Mouse (Mus musculus): Measurements from ENCODE around the gene Tyw1. TPM values are rescaled to one million over a fixed set of nuclear protein-coding genes. Genes with fewer than 3 reads are reported as not detected.

Gene Tyw1
- polyA plus RNA-seq (2015; fragmentation: Nextera tagmentation; extraction: Ambion mirVana): 26.6 and 27.1 TPM in 2 replicates

DNA sequence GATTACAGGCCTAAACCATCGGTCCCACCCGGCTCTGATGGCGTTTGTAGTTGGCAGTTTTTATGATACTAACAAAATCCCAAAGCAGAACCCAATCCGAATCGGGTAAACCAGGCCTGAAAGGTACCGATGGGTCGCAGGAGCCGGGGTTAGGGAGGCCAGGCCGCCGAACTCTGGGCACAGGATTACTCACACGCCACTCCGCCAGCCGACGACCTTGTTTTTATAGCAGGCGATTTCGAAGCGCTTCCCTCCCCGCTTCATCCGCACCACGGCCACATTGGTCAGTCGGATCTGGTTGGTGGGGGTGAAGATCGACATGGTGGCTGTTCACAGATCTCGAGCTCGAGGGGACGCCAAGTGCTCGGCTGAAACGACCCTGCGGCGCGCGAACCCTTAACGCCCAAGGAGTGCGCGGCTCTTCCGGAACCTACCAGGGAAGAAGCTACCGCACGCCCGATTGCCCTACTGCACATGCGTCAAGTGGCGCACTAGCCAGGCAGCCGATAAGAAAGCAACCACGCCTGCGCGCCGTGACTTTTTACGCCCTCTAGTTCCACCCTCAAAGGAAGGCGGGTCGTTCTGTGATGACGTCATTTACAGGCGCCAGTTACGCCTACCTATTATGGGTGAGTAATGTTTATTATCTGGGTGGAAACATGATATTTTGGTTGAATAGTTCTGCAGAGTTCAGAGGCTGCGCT is at the start of gene Tyw1, which contains the start of gene Sbds:
Tyw1 (plus strand) TSS at position 603 of the 704 bp plus-strand sequence.
Sbds (minus strand) TSS at position 514 of the 704 bp plus-strand sequence.
- Histone ChIP-seq H3K27ac (peak within 1 kb of the TSS; percentile 86), H3K27me3 (no peaks in the 10 kb centered on the region), H3K4me2 (peak within 1 kb of the TSS; percentile 79), H3K9me3 (no peaks in the 10 kb centered on the region), H3K4me1 (peaks cover 23% of the 10 kb centered on the region), H3K4me3 (peak within 1 kb of the TSS; percentile 74), H3K9ac (peak within 1 kb of the TSS; percentile 89), H3K36me3 (peaks cover 32% of the 10 kb centered on the region)
- peak; percentile 83 for ATAC-seq (ENCODE audit: insufficient number of reproducible peaks, insufficient read depth, low FRiP score, low TSS enrichment, low read depth)
- under 1% methylated on average over 52 of the region's 52 CpGs for WGBS

DNA sequence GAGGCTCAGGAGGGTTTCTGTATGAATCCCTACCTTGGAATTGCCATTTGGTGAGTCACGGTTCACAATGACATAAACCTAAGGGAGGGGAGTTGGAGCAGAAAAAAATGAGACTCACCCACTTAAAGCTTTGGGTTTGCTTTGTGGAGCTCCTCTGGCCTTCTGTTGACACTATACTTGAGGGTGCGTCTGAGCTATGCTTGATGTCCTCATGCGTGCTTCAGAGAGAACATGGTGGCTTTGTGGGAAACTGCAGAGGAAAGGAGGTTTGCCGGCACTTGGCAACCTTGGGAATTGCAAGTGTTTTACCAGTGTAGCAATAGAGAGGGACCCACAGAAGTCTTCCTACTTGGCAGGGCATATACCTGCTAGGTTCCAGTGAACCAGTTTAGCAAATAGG is 48.1 kb upstream of the Tyw1 start:
- ATAC-seq (ENCODE audit: insufficient number of reproducible peaks, insufficient read depth, low FRiP score, low TSS enrichment, low read depth): no peak
- Histone ChIP-seq H3K4me3 (no peak overlapping the region), H3K27me3 (no peaks in the 10 kb centered on the region), H3K36me3 (peaks cover 65% of the 10 kb centered on the region), H3K4me2 (no peak overlapping the region), H3K27ac (no peak overlapping the region), H3K9ac (no peak overlapping the region), H3K4me1 (no peaks in the 10 kb centered on the region), H3K9me3 (no peaks in the 10 kb centered on the region)
- 95% methylated on average over 4 of the region's 4 CpGs for WGBS

DNA sequence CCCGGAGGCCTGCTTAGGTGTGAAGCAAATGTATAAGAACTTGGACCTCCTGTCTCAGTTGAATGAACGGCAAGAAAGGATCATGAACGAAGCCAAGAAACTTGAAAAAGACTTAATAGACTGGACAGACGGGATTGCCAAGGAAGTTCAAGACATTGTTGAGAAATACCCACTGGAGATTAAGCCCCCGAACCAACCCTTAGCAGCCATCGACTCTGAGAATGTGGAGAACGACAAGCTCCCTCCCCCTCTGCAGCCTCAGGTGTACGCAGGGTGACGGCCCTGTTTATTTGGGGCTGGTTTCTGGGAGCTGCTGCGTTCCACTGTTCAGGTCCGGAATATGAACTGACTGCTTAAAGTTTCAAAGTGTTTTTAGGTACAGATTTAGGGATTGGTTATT is 42.5 kb upstream of the Tyw1 start:
- peaks cover 63% of the 10 kb centered on the region for H3K36me3 ChIP-seq
- H3K9ac ChIP-seq: no peak overlapping the region
- no peak overlapping the region for H3K27ac ChIP-seq
- 89% methylated on average over 11 of the region's 11 CpGs for WGBS
- H3K4me2 ChIP-seq: no peak overlapping the region
- no peak overlapping the region for H3K4me3 ChIP-seq
- H3K27me3 ChIP-seq: no peaks in the 10 kb centered on the region
- no peak for ATAC-seq (ENCODE audit: insufficient number of reproducible peaks, insufficient read depth, low FRiP score, low TSS enrichment, low read depth)
- H3K4me1 ChIP-seq: no peaks in the 10 kb centered on the region
- H3K9me3 ChIP-seq: 0 out of 2 replicates have a peak, but pooled peaks cover 4% of the 10 kb centered on the region

- ATAC-seq (ENCODE audit: insufficient number of reproducible peaks, insufficient read depth, low FRiP score, low TSS enrichment, low read depth): no peak
- no peak within 1 kb of the TSS for H3K4me2 ChIP-seq
- 84% methylated on average over 7 of the region's 7 CpGs for WGBS
Observed at GRCm38 (mm10) chr5:130216781-130217180, 38.6 kb upstream of the Tyw1 start, which contains the start of gene Tmem248. Gene Tmem248 (plus strand): TSS chr5:130217081.

GRCm38 (mm10) chr5:130217406-130217805 is 38.0 kb upstream of the Tyw1 start:
- 88% methylated on average over 4 of the region's 4 CpGs for WGBS
- no peak overlapping the region for H3K4me2 ChIP-seq

More at GRCm38 (mm10) chr5:130216781-130217180, 38.6 kb upstream of the Tyw1 start, which contains the start of gene Tmem248:
- Histone ChIP-seq H3K36me3 (peaks cover 26% of the 10 kb centered on the region), H3K27me3 (no peaks in the 10 kb centered on the region), H3K9me3 (0 out of 2 replicates have a peak, but pooled peaks cover 7% of the 10 kb centered on the region), H3K4me1 (peaks cover 10% of the 10 kb centered on the region), H3K4me3 (no peak within 1 kb of the TSS), H3K9ac (no peak within 1 kb of the TSS), H3K27ac (no peak within 1 kb of the TSS)

DNA sequence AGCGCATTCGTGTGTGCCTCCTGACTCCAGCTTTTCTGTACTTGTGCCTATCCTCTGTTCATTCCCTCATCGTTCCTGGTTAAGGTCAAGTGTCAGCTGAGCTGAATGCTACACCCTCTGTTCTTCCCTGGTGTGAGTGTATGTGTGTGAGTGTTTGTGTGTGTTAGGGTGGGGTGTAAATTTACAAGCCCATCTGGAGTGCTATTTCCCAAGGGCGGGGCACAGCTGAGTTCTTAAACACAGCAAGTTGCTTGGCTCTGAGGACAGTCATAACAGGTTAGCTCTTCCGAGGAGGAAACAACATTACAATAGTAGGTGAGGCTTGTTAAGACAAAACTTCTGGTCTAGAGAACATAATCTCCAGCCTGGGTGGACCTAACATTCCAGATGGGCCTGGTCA is 37.1 kb upstream of the Tyw1 start:
- H3K9ac ChIP-seq: no peak overlapping the region
- H3K4me2 ChIP-seq: no peak overlapping the region
- peaks cover 15% of the 10 kb centered on the region for H3K4me1 ChIP-seq
- 0 out of 2 replicates have a peak, but pooled peaks cover 7% of the 10 kb centered on the region for H3K9me3 ChIP-seq
- no peak for ATAC-seq (ENCODE audit: insufficient number of reproducible peaks, insufficient read depth, low FRiP score, low TSS enrichment, low read depth)
- WGBS: 88% methylated on average over 5 of the region's 5 CpGs
- no peak overlapping the region for H3K4me3 ChIP-seq
- peaks cover 11% of the 10 kb centered on the region for H3K36me3 ChIP-seq
- no peak overlapping the region for H3K27ac ChIP-seq
- no peaks in the 10 kb centered on the region for H3K27me3 ChIP-seq

More at GRCm38 (mm10) chr5:130217406-130217805, 38.0 kb upstream of the Tyw1 start:
- Histone ChIP-seq H3K27ac (no peak overlapping the region), H3K4me1 (peaks cover 10% of the 10 kb centered on the region), H3K9me3 (0 out of 2 replicates have a peak, but pooled peaks cover 7% of the 10 kb centered on the region), H3K27me3 (no peaks in the 10 kb centered on the region), H3K4me3 (no peak overlapping the region), H3K36me3 (peaks cover 20% of the 10 kb centered on the region), H3K9ac (no peak overlapping the region)
- ATAC-seq (ENCODE audit: insufficient number of reproducible peaks, insufficient read depth, low FRiP score, low TSS enrichment, low read depth): no peak

GRCm38 (mm10) chr5:130221316-130221715 is 34.1 kb upstream of the Tyw1 start:
- Histone ChIP-seq H3K9me3 (0 out of 2 replicates have a peak, but pooled peaks cover 7% of the 10 kb centered on the region), H3K9ac (peak overlapping the region; percentile 97; the same call in 1 of the 2 replicates), H3K4me3 (peak overlapping the region; percentile 100), H3K4me2 (peak overlapping the region; percentile 74), H3K36me3 (0 out of 2 replicates have a peak, but pooled peaks cover 4% of the 10 kb centered on the region), H3K27me3 (no peaks in the 10 kb centered on the region), H3K27ac (no peak overlapping the region), H3K4me1 (peaks cover 26% of the 10 kb centered on the region)
- ATAC-seq (ENCODE audit: insufficient number of reproducible peaks, insufficient read depth, low FRiP score, low TSS enrichment, low read depth): no peak
- WGBS: 54% methylated on average over 2 of the region's 2 CpGs

DNA sequence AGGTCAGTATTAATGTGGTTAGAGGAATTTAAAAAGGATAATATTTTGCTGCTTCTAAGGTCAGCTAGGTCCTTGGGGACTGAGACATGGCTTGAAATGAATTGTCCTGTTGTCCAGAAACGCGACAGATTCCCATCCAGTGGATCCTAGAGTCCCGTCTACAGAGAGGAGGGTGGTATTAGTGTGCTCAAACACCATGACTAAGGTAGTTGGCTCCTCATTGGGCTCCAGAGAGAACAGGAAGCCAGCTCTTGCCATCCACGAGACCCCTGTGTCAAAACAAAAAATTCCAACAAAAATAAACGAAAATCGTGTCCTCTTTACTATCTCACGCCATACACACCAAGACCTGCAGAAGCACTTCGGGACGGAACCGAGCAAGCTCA is 33.7 kb upstream of the Tyw1 start:
- Histone ChIP-seq H3K4me2 (peak overlapping the region; percentile 74), H3K9ac (peak overlapping the region; percentile 97), H3K4me3 (peak overlapping the region; percentile 100), H3K27ac (peak overlapping the region; percentile 87), H3K4me1 (peaks cover 27% of the 10 kb centered on the region), H3K27me3 (no peaks in the 10 kb centered on the region), H3K9me3 (0 out of 2 replicates have a peak, but pooled peaks cover 7% of the 10 kb centered on the region), H3K36me3 (0 out of 2 replicates have a peak, but pooled peaks cover 4% of the 10 kb centered on the region)
- ATAC-seq (ENCODE audit: insufficient number of reproducible peaks, insufficient read depth, low FRiP score, low TSS enrichment, low read depth): peak; percentile 48; the same call in 1 of the 2 replicates
- 2% methylated on average over 10 of the region's 10 CpGs for WGBS

GRCm38 (mm10) chr5:130222146-130223004 is 33.0 kb upstream of the Tyw1 start:
- peaks cover 30% of the 10 kb centered on the region for H3K4me1 ChIP-seq
- 0 out of 2 replicates have a peak, but pooled peaks cover 7% of the 10 kb centered on the region for H3K9me3 ChIP-seq
- H3K27ac ChIP-seq: peak overlapping the region; percentile 87
- H3K4me3 ChIP-seq: peak overlapping the region; percentile 100
- WGBS: under 1% methylated on average over 88 of the region's 88 CpGs
- peak; percentile 75 for ATAC-seq (ENCODE audit: insufficient number of reproducible peaks, insufficient read depth, low FRiP score, low TSS enrichment, low read depth)
- peak overlapping the region; percentile 97 for H3K9ac ChIP-seq
- no peaks in the 10 kb centered on the region for H3K27me3 ChIP-seq
- H3K4me2 ChIP-seq: peak overlapping the region; percentile 74
- 0 out of 2 replicates have a peak, but pooled peaks cover 4% of the 10 kb centered on the region for H3K36me3 ChIP-seq

- H3K4me2 ChIP-seq: no peak overlapping the region
- H3K9me3 ChIP-seq: no peaks in the 10 kb centered on the region
- peaks cover 20% of the 10 kb centered on the region for H3K4me1 ChIP-seq
- ATAC-seq (ENCODE audit: insufficient number of reproducible peaks, insufficient read depth, low FRiP score, low TSS enrichment, low read depth): no peak
- H3K27ac ChIP-seq: no peak overlapping the region
- H3K9ac ChIP-seq: 0 out of 2 replicates have a peak overlapping the region, but pooled peaks have one; percentile 11
- H3K4me3 ChIP-seq: no peak overlapping the region
- no peaks in the 10 kb centered on the region for H3K27me3 ChIP-seq
- WGBS: 92% methylated on average over 3 of the region's 3 CpGs
- H3K36me3 ChIP-seq: peaks cover 30% of the 10 kb centered on the region
Observed at GRCm38 (mm10) chr5:130226790-130227189, 28.6 kb upstream of the Tyw1 start.

DNA sequence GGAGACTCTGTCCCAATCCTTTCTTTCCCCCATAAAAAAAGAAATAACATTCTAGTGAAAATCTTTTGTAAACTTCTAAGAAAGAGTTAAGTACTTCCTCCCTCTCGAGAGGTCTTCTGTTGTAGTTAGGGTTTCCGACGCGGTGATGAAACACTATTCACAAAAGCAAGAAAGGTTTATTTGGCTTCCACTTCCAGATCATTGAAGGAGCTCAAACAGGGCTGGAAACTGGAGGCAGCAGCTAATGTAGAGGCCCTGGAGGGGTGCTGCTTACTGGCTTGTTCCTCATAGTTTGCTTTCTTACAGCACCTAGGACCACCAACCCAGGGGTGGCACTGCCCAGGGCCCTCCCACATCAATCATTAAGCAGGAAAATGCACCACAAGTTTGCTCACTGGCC is 27.3 kb upstream of the Tyw1 start:
- no peak for ATAC-seq (ENCODE audit: insufficient number of reproducible peaks, insufficient read depth, low FRiP score, low TSS enrichment, low read depth)

More for the DNA sequence above, 27.3 kb upstream of the Tyw1 start:
- WGBS: 74% methylated on average over 4 of the region's 4 CpGs
- Histone ChIP-seq H3K36me3 (peaks cover 43% of the 10 kb centered on the region), H3K4me2 (no peak overlapping the region), H3K9me3 (no peaks in the 10 kb centered on the region), H3K4me1 (peaks cover 17% of the 10 kb centered on the region), H3K4me3 (no peak overlapping the region), H3K27me3 (no peaks in the 10 kb centered on the region), H3K9ac (no peak overlapping the region), H3K27ac (no peak overlapping the region)

Data from embryonic facial prominence, embryonic 13.5 days (tissue).